In the genomic region with DNA sequence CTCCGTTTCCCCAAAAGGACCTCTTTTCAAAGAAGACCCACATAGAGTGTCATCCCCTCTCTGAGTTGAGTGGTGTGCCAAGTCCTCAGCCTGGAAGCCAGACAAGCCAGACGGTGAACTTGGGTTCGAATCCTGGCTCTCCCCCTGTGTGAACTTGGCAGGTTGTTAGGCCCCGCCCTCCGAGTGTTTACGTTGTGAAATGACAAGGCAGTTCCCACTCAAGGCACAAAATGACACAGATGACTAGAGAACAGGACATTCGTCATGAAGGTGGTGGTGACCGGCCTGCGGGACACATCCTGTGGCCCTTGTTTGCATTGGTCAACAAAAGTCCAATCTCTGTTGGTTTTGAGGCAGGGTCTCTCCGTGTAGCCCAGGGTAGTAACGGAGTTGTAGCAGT, we compare ENCODE assay signal across 9 mouse cellular contexts. TPM values are rescaled to one million over a fixed set of nuclear protein-coding genes. Genes with fewer than 3 reads are reported as not detected.
DNase-seq lines count a peak whose midpoint lies in the region; ATAC-seq and TF ChIP-seq lines count a peak whose summit lies in the region.
"Had no signal": no experiment of that assay in that cellular context is flagged by ENCODE, and none has a peak within 500 bp of the region (broad histone marks: within the 10 kb centered on the region; RNA-seq: fewer than 3 reads in every experiment).

No protein-coding gene starts in this region.

- ATAC-seq in kidney, postnatal 0 days (replicated peaks; ENCODE audit: low FRiP score, low read depth): no peak
- ATAC-seq in erythroblast, adult 5-6 weeks (replicated peaks; ENCODE audit: low FRiP score, poor library complexity, severe bottlenecking): peak; percentile 54
- no peak for ATAC-seq in liver, embryonic 11.5 days (replicated peaks; ENCODE audit: low FRiP score)
- ATAC-seq in neural tube, embryonic 15.5 days (ENCODE audit: low FRiP score): no peak

- no peak for DNase-seq in kidney, postnatal 0 days (ENCODE audit: low spot score)
- no peak for DNase-seq in kidney, adult 11 months
- no peak for DNase-seq in liver, embryonic 11.5 days (ENCODE audit: low spot score)
- DNase-seq in cerebellum, postnatal 4 days (ENCODE audit: low spot score in 2 of 2): no peak
- no peak for DNase-seq in adrenal gland, postnatal 10 days
- no peak for DNase-seq in ovary, postnatal 10 days (ENCODE audit: low spot score)

- H3K4me3 ChIP-seq in kidney, postnatal 0 days (replicated peaks; ENCODE audit: low read depth, low read length): no peak overlapping the region
- no peak overlapping the region for H3K4me3 ChIP-seq in liver, embryonic 11.5 days (ENCODE audit: low read depth, low read length)
- no peak overlapping the region for H3K4me3 ChIP-seq in neural tube, embryonic 15.5 days (replicated peaks)
- H3K4me3 ChIP-seq: limb, embryonic 12.5 days had no signal

- peak overlapping the region; percentile 88 for H3K27ac ChIP-seq in kidney, postnatal 0 days
- H3K27ac ChIP-seq in liver, embryonic 11.5 days (ENCODE audit: low read depth, low read length): peak overlapping the region; percentile 96; the same call in 1 of the 2 replicates
- peak overlapping the region; percentile 70; the same call in 1 of the 2 replicates for H3K27ac ChIP-seq in neural tube, embryonic 15.5 days (replicated peaks)

- no peak overlapping the region for H3K9ac ChIP-seq in kidney, postnatal 0 days (ENCODE audit: low read depth, low read length)
- H3K9ac ChIP-seq in liver, embryonic 11.5 days (ENCODE audit: low read depth, low read length): no peak overlapping the region
- no peak overlapping the region for H3K9ac ChIP-seq in neural tube, embryonic 15.5 days (replicated peaks)
- H3K9ac ChIP-seq: limb, embryonic 12.5 days had no signal

- no peaks in the 10 kb centered on the region for H3K9me3 ChIP-seq in kidney, postnatal 0 days (replicated peaks; ENCODE audit: low read length)
- no peaks in the 10 kb centered on the region for H3K9me3 ChIP-seq in liver, embryonic 11.5 days (ENCODE audit: control insufficient read depth, low read length)
- H3K9me3 ChIP-seq in neural tube, embryonic 15.5 days (replicated peaks): no peaks in the 10 kb centered on the region
- H3K9me3 ChIP-seq: limb, embryonic 12.5 days had no signal

- WGBS in kidney, postnatal 0 days: 85% methylated on average over 11 of the region's 11 CpGs
- 74% methylated on average over 11 of the region's 11 CpGs for WGBS in liver, embryonic 11.5 days
- WGBS in neural tube, embryonic 15.5 days: 85% methylated on average over 11 of the region's 11 CpGs

- 0 out of 2 replicates have a peak, but pooled peaks cover 4% of the 10 kb centered on the region for H3K36me3 ChIP-seq in kidney, postnatal 0 days (ENCODE audit: insufficient read depth, low read length)
- H3K36me3 ChIP-seq in liver, embryonic 11.5 days (ENCODE audit: control insufficient read depth, insufficient read depth, low read length): peaks cover 11% of the 10 kb centered on the region
- H3K36me3 ChIP-seq in neural tube, embryonic 15.5 days: no peaks in the 10 kb centered on the region

- peaks cover 63% of the 10 kb centered on the region for H3K4me1 ChIP-seq in kidney, postnatal 0 days (replicated peaks; ENCODE audit: insufficient read depth, low read length)
- H3K4me1 ChIP-seq in liver, embryonic 11.5 days (replicated peaks; ENCODE audit: control insufficient read depth, insufficient read depth, low read length): peaks cover 89% of the 10 kb centered on the region
- peaks cover 55% of the 10 kb centered on the region for H3K4me1 ChIP-seq in neural tube, embryonic 15.5 days

- no peaks in the 10 kb centered on the region for H3K27me3 ChIP-seq in kidney, postnatal 0 days (ENCODE audit: insufficient read depth, low read length)
- H3K27me3 ChIP-seq in liver, embryonic 11.5 days (replicated peaks; ENCODE audit: control insufficient read depth, insufficient read depth, low read length): no peaks in the 10 kb centered on the region
- no peaks in the 10 kb centered on the region for H3K27me3 ChIP-seq in neural tube, embryonic 15.5 days (replicated peaks)
- H3K27me3 ChIP-seq: limb, embryonic 12.5 days had no signal

- TF ChIP-seq CTCF in kidney, postnatal 0 days (IDR thresholded peaks at IDR 0.05; ENCODE audit: low read depth): no peak

- H3K4me2 ChIP-seq in kidney, postnatal 0 days (ENCODE audit: low read length): no peak overlapping the region
- H3K4me2 ChIP-seq in liver, embryonic 11.5 days: peak overlapping the region; percentile 87
- no peak overlapping the region for H3K4me2 ChIP-seq in neural tube, embryonic 15.5 days
- H3K4me2 ChIP-seq: limb, embryonic 12.5 days had no signal

RNA-seq across cellular contexts. Expression of gene Klf3, which starts 6.7 kb away (rescaled TPM):
- polyA plus RNA-seq in kidney, postnatal 0 days (2015; fragmentation: Nextera tagmentation; extraction: Ambion mirVana): 60.6 and 65.6 TPM in 2 replicates
- 207 and 277 TPM in 2 replicates for total RNA-seq in erythroblast, adult 5-6 weeks (2015; ENCODE audit: low replicate concordance)
- 170 and 195 TPM in 2 replicates for total RNA-seq in erythroblast, adult 5-6 weeks (2017; ENCODE audit: low replicate concordance)
- polyA plus RNA-seq in liver, embryonic 11.5 days (2014; fragmentation: Nextera tagmentation; extraction: Ambion mirVana): 66.9 and 68.7 TPM in 2 replicates
- polyA plus RNA-seq in neural tube, embryonic 15.5 days (2015; fragmentation: Nextera tagmentation; extraction: Ambion mirVana): 16.6 and 32.0 TPM in 2 replicates
- total RNA-seq in adrenal gland, postnatal 10 days (2021): 10 to 100 TPM; 77.3 to 79.8 TPM
